Mouse (Mus musculus) C2C12 (cell line): ENCODE data around the gene Palmd.

Source experiments
- CTCF ChIP-seq: IDR thresholded peaks from one replicate; pipeline ENCODE4 v1.5.1; 2011; ENCODE audit not compliant: control insufficient read depth, insufficient read depth, insufficient read length
- FOSL1 ChIP-seq: IDR thresholded peaks from one replicate; pipeline ENCODE4 v1.8.0; 2011; ENCODE audit warnings: mild to moderate bottlenecking, low read length; ENCODE audit not compliant: poor library complexity, insufficient read depth, severe bottlenecking
- MAX ChIP-seq: IDR thresholded peaks from one replicate; pipeline ENCODE4 v1.6.1; 2011; ENCODE audit warnings: mild to moderate bottlenecking, control low read depth
- MYOG ChIP-seq: IDR thresholded peaks from one replicate; pipeline ENCODE4 v1.6.1; 2011; ENCODE audit not compliant: control insufficient read depth, insufficient read length; ENCODE audit errors: extremely low read depth
- USF1 ChIP-seq: IDR thresholded peaks from one replicate; pipeline ENCODE4 v1.6.1; 2011; ENCODE audit warnings: low read depth, mild to moderate bottlenecking, control low read depth, moderate library complexity

GRCm38 (mm10) chr3:116884941-116885340 lies 83.8 kb downstream of the Palmd start:
- TF ChIP-seq CTCF, result no peak
- TF ChIP-seq MYOG, result no peak
- no peak for TF ChIP-seq MAX
- no peak for TF ChIP-seq FOSL1
- no peak for TF ChIP-seq USF1
